Mouse (Mus musculus) spleen, adult 2 months (tissue): ENCODE data around the gene Serinc4. TPM values are rescaled to one million over a fixed set of nuclear protein-coding genes. Genes with fewer than 3 reads are reported as not detected.

Experiments
- DNase-seq, 2 experiments: peaks; one replicate each; pipeline versions ENCODE4 v3.0.0 to v3.0.0-alpha.2; 2012 to 2021; ENCODE audit warnings: low spot score in 2 of 2, low read depth in 1 of 2
- H3K27ac ChIP-seq: fragments of 200-500 bp; 2 replicates; pipeline ENCODE4 v1.5.1; 2012; ENCODE audit warnings: low read length, inconsistent platforms; ENCODE audit not compliant: insufficient read depth
- H3K27me3 ChIP-seq: fragments of 200-500 bp; 2 replicates; pipeline ENCODE4 v1.6.1; 2012; ENCODE audit warnings: mild to moderate bottlenecking, moderate library complexity, low read length, inconsistent platforms; ENCODE audit not compliant: control insufficient read depth, insufficient read depth
- H3K36me3 ChIP-seq: fragments of 200-500 bp; 2 replicates; pipeline ENCODE4 v1.6.1; 2012; ENCODE audit warnings: mild to moderate bottlenecking, low read length, inconsistent platforms; ENCODE audit not compliant: control insufficient read depth, insufficient read depth
- H3K4me1 ChIP-seq: fragments of 200-500 bp; 2 replicates; pipeline ENCODE4 v1.6.1; 2011; ENCODE audit warnings: inconsistent platforms; ENCODE audit not compliant: control insufficient read depth, insufficient read depth, insufficient read length
- H3K4me3 ChIP-seq: fragments of 200-500 bp; 2 replicates; pipeline ENCODE4 v1.5.1; 2011; ENCODE audit warnings: mild to moderate bottlenecking, inconsistent platforms; ENCODE audit not compliant: insufficient read depth, insufficient read length; ENCODE audit errors: extremely low read depth
- CTCF ChIP-seq: fragments of 200-500 bp; IDR thresholded peaks from 2 replicates; pipeline ENCODE4 v1.5.1; 2011; ENCODE audit warnings: mild to moderate bottlenecking, inconsistent platforms; ENCODE audit not compliant: insufficient read depth, insufficient read length, insufficient replicate concordance; ENCODE audit errors: extremely low read depth
- POLR2A ChIP-seq: fragments of 200-500 bp; IDR thresholded peaks from 2 replicates; pipeline ENCODE4 v1.6.1; 2011; ENCODE audit warnings: low read depth, low read length, inconsistent platforms
- WGBS: fragments of 180-500 bp; shearing (Covaris S2); methylation state at CpG from one replicate; pipeline ENCODE4 v1.1.7; 2018; 5-methylcytosine and 5-hydroxymethylcytosine counted together
- polyA plus RNA-seq: library from polyadenylated mRNA; depleted of rRNA; stranded (reverse); fragments of >200 nt; gene quantifications from 2 replicates; pipeline ENCODE4 v1.2.3, GENCODE M21; 2012

Gene Serinc4
- polyA plus RNA-seq, 1 experiment = 0.33 TPM

- 84% methylated on average over 4 of the region's 4 CpGs for WGBS
- DNase-seq = no peak
- H3K4me3 ChIP-seq = no peak overlapping the region
- peaks cover 19% of the 10 kb centered on the region for H3K36me3 ChIP-seq
- no peak overlapping the region for H3K27ac ChIP-seq
- no peaks in the 10 kb centered on the region for H3K27me3 ChIP-seq
- H3K4me1 ChIP-seq = peaks cover 5% of the 10 kb centered on the region; the same call in 1 of the 2 replicates
- TF ChIP-seq POLR2A (no peak), CTCF (no peak)
Measured at GRCm38 (mm10) chr2:121439746-121440145, 16.8 kb downstream of the Serinc4 start.

- WGBS = 98% methylated on average over 1 of the region's 1 CpGs
- no peak overlapping the region for H3K4me3 ChIP-seq
- H3K36me3 ChIP-seq = peaks cover 56% of the 10 kb centered on the region
- DNase-seq = peak in 1 of 2 experiments; percentile 28
- no peak overlapping the region for H3K27ac ChIP-seq
- TF ChIP-seq POLR2A = no peak
- no peak for TF ChIP-seq CTCF
- no peaks in the 10 kb centered on the region for H3K4me1 ChIP-seq
- H3K27me3 ChIP-seq = no peaks in the 10 kb centered on the region
Measured at GRCm38 (mm10) chr2:121434854-121435253, 21.7 kb downstream of the Serinc4 start.

GRCm38 (mm10) chr2:121425890-121426289, 30.7 kb downstream of the Serinc4 start:
- Histone ChIP-seq H3K4me3 (no peak overlapping the region), H3K4me1 (no peaks in the 10 kb centered on the region), H3K27ac (no peak overlapping the region), H3K36me3 (peaks cover 23% of the 10 kb centered on the region), H3K27me3 (no peaks in the 10 kb centered on the region)
- no peak for DNase-seq
- 85% methylated on average over 2 of the region's 2 CpGs for WGBS
- TF ChIP-seq CTCF = no peak
- TF ChIP-seq POLR2A = no peak

- Histone ChIP-seq H3K27me3 (no peaks in the 10 kb centered on the region), H3K4me1 (no peaks in the 10 kb centered on the region), H3K4me3 (no peak overlapping the region), H3K27ac (no peak overlapping the region), H3K36me3 (peaks cover 13% of the 10 kb centered on the region)
- no peak for TF ChIP-seq POLR2A
- TF ChIP-seq CTCF = no peak
- DNase-seq = no peak
- WGBS = 76% methylated on average over 2 of the region's 2 CpGs
Measured at GRCm38 (mm10) chr2:121423166-121423565, 33.4 kb downstream of the Serinc4 start.

GRCm38 (mm10) chr2:121418476-121418875, 38.1 kb downstream of the Serinc4 start:
- TF ChIP-seq POLR2A (no peak), CTCF (no peak)
- H3K36me3 ChIP-seq = peaks cover 11% of the 10 kb centered on the region
- 79% methylated on average over 3 of the region's 3 CpGs for WGBS
- H3K4me1 ChIP-seq = no peaks in the 10 kb centered on the region; the same call in 1 of the 2 replicates
- no peak for DNase-seq
- H3K27me3 ChIP-seq = no peaks in the 10 kb centered on the region
- no peak overlapping the region for H3K4me3 ChIP-seq
- no peak overlapping the region for H3K27ac ChIP-seq

- H3K4me3 ChIP-seq = no peak overlapping the region
- peaks cover 4% of the 10 kb centered on the region; the same call in 1 of the 2 replicates for H3K36me3 ChIP-seq
- H3K4me1 ChIP-seq = no peaks in the 10 kb centered on the region; the same call in 1 of the 2 replicates
- H3K27ac ChIP-seq = no peak overlapping the region; the same call in 1 of the 2 replicates
- no peaks in the 10 kb centered on the region for H3K27me3 ChIP-seq
- no peak for TF ChIP-seq POLR2A
- TF ChIP-seq CTCF = no peak
- WGBS = 84% methylated on average over 6 of the region's 6 CpGs
- no peak for DNase-seq
Measured at GRCm38 (mm10) chr2:121416356-121416755, 40.2 kb downstream of the Serinc4 start.

GRCm38 (mm10) chr2:121415591-121415990, 41.0 kb downstream of the Serinc4 start:
- Histone ChIP-seq H3K4me3 (no peak overlapping the region), H3K4me1 (no peaks in the 10 kb centered on the region; the same call in 1 of the 2 replicates), H3K27me3 (no peaks in the 10 kb centered on the region), H3K27ac (no peak overlapping the region), H3K36me3 (peaks cover 4% of the 10 kb centered on the region; the same call in 1 of the 2 replicates)
- WGBS = 85% methylated on average over 3 of the region's 3 CpGs
- no peak for DNase-seq
- TF ChIP-seq CTCF (no peak), POLR2A (no peak)
